Mouse (Mus musculus): Measurements from ENCODE around the gene Ppfibp1.

The Ppfibp1 gene

DNA sequence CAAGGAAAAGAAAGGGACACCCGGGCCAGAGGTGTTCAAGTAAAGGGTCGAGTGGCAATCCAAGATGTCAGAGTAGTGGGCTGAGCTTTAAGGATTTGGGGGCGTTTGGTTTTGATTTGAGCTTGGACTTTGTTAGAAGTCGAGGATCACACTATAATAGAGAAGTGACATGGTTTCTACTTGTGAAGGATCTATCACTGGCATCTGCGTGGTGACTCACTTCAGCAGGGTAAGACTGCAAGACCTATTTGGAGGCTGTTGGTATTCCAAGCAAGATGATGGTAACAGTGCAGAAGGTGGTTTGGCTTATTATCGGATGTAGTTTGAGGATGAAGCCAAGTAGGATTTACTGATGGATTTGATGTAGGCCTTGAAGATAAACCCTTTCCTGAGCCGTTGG lies 155.3 kb downstream of the Ppfibp1 start:
- DNase-seq, result no peak

DNA sequence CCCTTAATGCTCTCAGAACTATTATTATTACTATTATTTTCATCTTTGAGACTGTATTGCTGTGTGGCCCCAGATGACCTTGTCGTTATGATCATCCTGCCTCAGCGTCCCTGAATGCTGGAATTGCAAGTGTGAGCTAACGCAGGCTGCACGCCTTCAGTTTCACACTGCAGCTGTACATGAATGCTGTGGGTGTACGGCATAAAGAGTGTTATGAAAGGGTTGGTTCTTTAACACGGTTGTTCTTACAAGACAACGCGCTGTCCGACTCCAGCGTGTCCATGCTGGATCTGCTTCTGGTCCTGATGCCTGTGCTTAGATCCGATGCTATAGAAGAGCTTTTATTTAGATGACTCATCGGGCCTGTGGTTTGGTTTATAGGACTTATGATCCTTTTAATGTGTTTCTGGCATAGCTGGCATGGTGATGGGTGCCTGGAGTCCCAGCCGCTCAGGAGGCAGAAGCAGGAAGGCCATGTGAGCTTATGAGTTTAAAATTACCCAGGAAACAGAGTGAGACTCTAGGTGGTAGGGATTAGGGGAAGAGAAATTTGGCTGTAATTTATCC lies 161.0 kb downstream of the Ppfibp1 start:
- DNase-seq, result no peak

DNA sequence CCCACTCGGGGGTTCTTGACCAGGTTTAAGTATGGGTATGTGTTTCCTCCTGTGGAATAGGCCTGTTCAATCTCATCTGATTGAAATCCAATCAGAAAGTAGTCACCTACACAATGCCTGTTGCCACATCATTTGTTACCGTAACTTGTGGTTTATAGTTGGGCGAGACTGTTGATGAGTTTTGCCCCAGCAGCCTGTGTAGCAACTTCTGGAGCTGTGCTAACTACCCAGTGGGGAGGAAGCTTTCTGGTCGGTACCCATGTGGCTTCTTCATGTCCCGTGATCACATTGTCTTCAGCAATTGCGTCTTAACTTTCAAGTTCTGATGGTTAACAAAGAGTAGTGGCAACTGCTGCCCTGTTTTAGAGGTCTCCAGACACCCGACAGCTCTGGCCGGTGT lies 163.4 kb downstream of the Ppfibp1 start:
- DNase-seq, result no peak

DNA sequence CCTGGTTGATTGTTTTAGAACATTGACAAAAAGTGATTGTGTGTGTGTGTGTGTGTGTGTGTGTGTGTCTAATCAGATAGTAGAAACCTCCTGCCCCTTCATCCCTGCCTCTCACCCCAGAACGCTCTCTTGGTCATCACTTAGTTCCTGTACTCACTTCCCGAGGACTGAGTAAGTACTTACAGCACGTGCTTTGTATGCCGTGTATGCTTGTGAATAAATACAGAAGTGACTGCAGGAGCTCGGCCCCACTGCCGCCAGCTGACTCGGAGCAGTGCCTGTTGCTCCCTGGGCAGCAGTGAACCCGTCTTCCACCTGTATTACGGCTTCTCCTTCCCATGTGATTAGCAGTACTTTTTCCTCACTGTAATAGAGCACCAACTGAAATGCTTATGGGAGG lies 164.2 kb downstream of the Ppfibp1 start:
- DNase-seq, result no peak

DNA sequence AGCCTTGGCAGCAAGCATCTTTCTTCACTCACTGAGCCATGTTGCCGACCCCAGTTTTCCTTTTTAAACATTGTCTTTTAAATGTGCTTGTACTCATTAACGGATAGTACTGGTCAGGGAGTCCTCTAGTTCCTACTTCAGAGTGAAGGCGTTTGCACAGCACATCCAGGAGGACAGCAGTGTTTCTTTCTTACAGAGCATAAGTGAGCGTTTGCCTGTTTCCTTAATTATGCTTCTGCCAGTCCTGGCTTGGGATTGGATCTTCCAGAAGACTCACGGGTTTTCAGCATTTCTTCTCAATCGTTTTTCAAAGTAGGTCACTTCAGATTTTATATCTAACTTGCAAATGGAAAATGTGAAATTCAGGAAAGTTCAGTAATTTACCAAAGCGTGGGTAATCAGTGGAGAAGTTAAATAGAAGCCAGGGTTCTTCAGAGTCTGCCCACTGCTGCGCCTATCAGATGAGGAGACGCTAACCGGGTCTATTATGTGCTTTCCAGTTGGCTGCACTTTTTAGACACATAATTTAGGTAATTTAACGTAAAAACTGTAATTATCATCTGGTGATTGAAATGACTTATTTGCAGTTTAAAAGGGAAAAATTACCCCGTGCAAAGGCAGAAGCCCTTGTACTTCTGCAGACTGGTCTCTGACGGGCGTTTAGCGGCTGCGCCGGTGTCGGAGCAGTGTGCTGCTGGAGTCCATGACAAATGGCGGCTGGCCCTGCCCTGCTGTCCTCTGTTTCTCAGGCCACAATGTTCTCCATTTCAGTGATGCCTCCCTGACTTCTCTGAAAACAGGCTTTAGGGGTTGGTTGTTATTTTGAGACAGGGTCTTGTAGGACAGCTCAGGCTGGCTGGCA lies 165.7 kb downstream of the Ppfibp1 start:
- no peak for DNase-seq

DNA sequence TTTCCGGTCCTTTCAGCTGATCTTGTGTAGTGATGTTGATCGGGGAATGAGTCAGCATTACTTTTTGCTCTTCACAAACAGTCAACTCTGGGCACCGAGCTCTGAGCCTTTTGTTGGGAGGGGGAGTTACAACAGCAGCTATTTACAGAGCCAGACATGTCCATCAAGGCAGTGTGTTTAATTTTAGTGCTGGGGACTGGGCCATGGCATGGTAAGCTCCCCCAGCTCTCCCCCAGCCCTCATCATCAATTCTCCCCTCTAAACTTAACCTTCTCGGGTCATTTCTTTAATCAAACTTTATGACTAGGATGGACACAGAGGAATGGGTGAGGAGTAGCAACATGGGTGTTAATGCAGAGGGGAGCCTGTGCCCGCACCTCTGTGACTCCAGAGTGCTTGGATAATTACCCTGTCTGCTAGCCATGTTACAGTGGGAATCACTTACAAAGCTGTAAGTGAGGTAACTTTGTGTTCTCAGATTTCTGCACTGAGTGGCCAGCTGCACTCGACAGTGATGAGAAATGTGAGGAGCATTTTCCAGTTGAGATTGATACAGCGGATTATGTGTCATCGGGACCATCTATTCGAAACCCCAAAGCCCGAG lies 167.2 kb downstream of the Ppfibp1 start:
- no peak for DNase-seq

DNA sequence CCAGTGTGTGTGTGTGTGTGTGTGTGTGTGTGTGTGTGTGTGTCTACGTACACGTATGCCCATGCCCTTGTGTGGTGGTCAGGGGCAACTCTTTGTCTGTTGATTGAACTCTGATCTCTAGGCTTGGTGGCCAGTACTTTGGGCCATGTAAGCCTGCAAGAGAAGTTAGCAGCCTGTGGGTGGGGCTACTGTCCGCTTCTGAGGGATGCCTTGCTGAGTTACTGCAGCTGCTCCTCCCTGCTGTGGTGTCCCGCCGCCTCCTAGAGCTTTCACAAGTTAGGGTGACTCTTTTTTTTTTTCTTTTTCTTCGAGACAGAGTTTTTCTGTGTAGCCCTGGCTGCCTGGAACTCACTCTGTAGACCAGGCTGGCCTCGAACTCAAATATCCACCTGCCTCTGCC lies 171.0 kb downstream of the Ppfibp1 start:
- DNase-seq, result peak; percentile 58 to 68

DNA sequence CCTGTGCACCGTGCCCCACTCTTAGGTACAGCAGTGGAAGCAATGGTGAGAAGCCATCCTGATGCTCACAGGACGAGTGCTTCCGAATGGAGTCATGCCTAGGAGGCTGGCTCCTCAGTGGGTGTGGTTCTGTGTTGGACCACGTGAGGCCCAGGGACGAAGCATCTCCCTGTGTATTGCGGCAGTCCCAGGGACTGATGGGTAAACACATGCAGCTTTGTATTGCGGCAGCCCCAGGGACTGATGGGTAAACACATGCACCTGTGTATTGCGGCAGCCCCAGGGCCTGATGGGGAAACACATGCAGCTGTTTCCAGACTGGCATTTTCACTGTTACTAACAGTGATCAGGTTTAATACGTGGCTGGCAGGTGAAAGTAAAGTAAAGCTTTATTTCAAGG lies 173.3 kb downstream of the Ppfibp1 start:
- no peak for DNase-seq

DNA sequence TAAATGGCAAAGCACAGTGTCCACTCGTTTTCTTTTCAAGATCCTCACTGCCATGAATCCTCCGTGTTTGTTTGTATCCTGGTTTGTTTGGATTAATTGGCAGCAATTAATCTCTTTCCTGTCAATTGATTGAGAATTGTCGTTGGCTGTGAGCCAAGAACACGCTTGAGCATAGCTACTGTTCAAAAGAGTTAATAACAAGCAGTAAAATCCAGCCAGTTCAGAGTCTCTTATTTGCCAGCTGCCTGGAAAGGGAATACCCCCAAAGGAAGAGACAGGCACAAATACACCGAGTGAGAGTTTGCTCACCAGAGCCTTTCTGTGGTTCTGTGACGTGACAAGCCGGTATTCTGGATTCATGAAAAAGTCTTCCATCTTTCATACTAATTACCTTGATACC lies 173.7 kb downstream of the Ppfibp1 start:
- DNase-seq, result no peak

DNA sequence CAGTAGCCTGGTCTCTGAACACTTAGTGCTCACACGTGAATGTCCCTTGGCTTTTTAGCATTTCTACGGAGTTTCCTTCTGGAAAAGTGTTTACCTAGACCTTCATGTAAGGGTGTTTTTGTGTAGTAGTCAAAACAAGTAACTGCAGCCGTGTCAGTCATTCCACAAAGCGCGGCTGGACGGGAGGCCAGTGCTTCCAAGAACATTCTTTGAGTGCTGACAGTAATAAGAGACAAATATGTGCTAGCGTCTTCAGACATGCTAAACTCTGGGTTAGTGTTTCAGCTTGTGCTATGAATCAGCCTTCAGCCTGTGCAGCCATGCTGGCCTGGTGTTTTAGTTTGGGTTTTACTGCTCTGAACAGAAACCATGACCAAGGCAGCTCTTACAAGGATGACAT lies 174.4 kb downstream of the Ppfibp1 start:
- no peak for DNase-seq

DNA sequence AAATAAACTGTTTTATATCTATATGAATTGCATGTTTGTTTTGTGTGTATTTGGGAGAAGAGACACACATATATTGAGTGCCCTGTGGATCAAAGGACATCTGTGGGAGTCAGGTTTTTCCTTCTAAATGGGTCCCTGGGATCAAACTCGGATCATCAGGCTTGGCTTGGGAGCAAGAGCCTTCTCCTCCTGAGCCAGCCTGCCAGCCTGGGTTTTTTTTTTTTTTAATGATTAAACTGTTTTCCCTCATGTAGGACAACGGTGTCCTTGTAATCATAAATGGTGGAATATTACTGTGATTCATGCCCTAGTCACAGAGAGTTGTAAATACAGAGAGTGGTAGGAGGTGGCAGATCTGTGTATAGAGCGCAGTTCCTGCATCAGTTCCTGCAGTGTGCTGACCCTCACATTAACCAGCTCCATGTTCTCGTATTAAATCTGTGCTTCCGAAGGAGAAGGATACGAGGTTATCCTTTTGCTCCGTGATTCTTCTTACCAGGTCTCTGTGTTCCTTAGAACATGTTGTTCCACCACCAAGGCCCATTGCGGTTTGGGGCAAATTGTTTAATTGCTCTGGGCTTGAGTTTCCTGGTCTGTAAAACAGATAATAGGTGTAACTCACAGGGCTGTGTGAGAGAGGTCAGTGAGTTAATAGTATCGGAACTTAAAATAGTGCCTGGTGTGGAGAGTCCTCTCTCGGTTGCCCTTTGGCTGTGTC lies 176.1 kb downstream of the Ppfibp1 start:
- no peak for DNase-seq

DNA sequence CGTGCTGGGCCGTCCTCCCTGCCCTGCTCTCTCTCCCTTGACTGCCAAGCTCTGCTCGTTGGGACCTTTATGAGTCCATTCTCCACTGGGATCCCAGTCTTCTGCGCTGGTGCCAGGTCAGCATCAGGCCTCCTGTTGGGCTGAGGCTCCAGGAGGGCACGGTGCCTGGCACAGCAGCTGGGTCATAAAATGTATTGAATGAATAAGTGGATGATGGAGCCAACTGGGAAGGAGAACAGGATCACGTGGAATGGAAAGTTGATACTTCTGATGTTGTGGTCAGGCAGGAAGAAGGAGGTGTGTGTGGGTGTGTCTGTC lies 176.6 kb downstream of the Ppfibp1 start:
- DNase-seq, result no peak

DNA sequence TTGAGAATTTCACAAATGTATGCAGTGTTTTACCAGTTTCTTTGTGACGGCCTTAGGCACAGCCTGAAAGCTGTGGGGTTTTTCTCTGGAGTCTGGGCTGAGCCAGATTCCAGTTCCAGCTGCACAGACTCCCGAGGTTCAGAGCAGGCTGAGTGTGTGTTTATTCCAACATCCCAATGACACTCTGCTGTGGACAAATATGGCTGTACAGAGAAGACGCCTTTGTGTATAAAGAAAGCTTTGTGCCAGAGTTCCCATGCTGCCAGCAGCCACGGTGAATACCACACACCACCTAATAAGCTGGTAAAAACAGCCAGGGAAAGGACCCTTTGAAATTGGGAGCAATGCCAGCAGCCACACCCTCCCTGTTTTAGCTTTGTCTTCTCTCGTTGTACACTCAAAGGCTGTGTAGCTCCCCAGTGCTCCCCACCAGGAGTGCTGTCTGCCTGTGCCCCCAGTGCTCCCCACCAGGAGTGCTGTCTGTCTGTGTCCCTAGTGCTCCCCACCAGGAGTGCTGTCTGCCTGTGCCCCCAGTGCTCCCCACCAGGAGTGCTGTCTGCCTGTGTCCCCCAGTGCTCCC lies 187.6 kb downstream of the Ppfibp1 start:
- DNase-seq, result no peak

DNA sequence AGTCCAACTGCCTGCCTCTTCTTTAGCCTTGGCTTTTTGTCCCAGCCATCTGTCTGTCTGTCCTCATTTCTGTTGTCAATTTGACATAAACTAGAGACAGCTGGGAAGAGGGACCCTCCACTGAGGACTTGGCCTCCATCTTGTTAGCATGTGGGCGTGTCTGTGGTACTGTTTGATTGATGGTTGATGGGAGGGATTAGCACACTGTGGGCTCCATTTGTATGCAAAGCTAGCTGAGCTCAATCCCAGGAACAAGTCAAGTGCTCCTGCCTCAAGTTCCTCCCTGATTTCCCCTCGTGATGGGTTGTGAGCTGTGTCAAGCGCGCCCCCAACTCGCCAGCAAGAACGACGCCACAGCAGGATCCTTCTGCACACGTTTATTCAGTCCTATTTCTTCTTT lies 188.6 kb downstream of the Ppfibp1 start:
- DNase-seq, result no peak

DNA sequence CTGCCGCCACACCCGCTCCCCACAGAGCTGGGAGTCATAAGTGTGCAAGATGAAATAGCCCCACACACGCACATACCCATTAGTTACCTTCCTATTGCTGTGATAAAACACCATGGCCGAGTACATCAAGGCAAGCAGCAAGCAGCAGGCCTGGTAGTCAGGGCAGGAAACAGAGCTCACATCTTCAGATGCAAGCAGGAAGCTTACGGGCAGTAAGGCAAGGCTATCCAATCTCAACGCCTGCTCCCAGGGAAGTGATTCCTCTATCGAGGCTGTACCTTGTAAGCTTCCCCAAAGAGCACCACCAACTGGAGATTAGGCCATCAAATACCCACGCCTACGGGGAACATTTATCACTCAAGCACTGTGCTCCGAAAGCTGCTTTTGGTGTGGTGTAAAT lies 191.6 kb downstream of the Ppfibp1 start:
- no peak for DNase-seq
